Mouse (Mus musculus): ENCODE measurements around the gene Ddah2. TPM values are rescaled to one million over a fixed set of nuclear protein-coding genes. Genes with fewer than 3 reads are reported as not detected.

Ddah2 gene
- polyA plus RNA-seq, 1 experiment from 2014 or later, result 290 TPM

Other genes with a start within 250 kb of the Ddah2 start
- 22.3 and 22.8 TPM in 2 replicates for gene Stk19, start 222.1 kb upstream of the Ddah2 start, polyA plus RNA-seq (2016; fragmentation: Nextera tagmentation; extraction: Ambion mirVana)
- 48.1 and 62.2 TPM in 2 replicates for gene Dxo, start 222.0 kb upstream of the Ddah2 start, polyA plus RNA-seq (2016; fragmentation: Nextera tagmentation; extraction: Ambion mirVana)
- gene Skiv2l, start 208.8 kb upstream of the Ddah2 start, polyA plus RNA-seq (2016; fragmentation: Nextera tagmentation; extraction: Ambion mirVana), result 39.9 and 43.6 TPM in 2 replicates
- 89.6 and 104 TPM in 2 replicates for gene Nelfe, start 208.6 kb upstream of the Ddah2 start, polyA plus RNA-seq (2016; fragmentation: Nextera tagmentation; extraction: Ambion mirVana)
- 1.3 and 11.4 TPM in 2 replicates for gene Cfb, start 196.5 kb upstream of the Ddah2 start, polyA plus RNA-seq (2016; fragmentation: Nextera tagmentation; extraction: Ambion mirVana)
- 2.2 and 4.1 TPM in 2 replicates for gene Zbtb12, start 179.6 kb upstream of the Ddah2 start, polyA plus RNA-seq (2016; fragmentation: Nextera tagmentation; extraction: Ambion mirVana)
- not detected in 2 replicates for gene Gm20547, start 177.0 kb upstream of the Ddah2 start, polyA plus RNA-seq (2016; fragmentation: Nextera tagmentation; extraction: Ambion mirVana)
- gene C2, start 160.8 kb upstream of the Ddah2 start, polyA plus RNA-seq (2016; fragmentation: Nextera tagmentation; extraction: Ambion mirVana), result 0.67 and 1.6 TPM in 2 replicates
- 46.3 and 66.0 TPM in 2 replicates for gene Ehmt2, start 160.6 kb upstream of the Ddah2 start, polyA plus RNA-seq (2016; fragmentation: Nextera tagmentation; extraction: Ambion mirVana)
- gene Slc44a4, start 144.6 kb upstream of the Ddah2 start, polyA plus RNA-seq (2016; fragmentation: Nextera tagmentation; extraction: Ambion mirVana), result 0.10 and 0.41 TPM in 2 replicates
- 21.3 and 25.5 TPM in 2 replicates for gene Neu1, start 127.8 kb upstream of the Ddah2 start, polyA plus RNA-seq (2016; fragmentation: Nextera tagmentation; extraction: Ambion mirVana)
- gene Hspa1b, start 99.8 kb upstream of the Ddah2 start, polyA plus RNA-seq (2016; fragmentation: Nextera tagmentation; extraction: Ambion mirVana), result 0.20 TPM in 1 of 2 replicates, not detected in the other
- gene Gm20481, start 89.1 kb upstream of the Ddah2 start, polyA plus RNA-seq (2016; fragmentation: Nextera tagmentation; extraction: Ambion mirVana), result 0.52 TPM in 1 of 2 replicates, not detected in the other
- 1.8 and 2.4 TPM in 2 replicates for gene Hspa1a, start 86.9 kb upstream of the Ddah2 start, polyA plus RNA-seq (2016; fragmentation: Nextera tagmentation; extraction: Ambion mirVana)
- gene Hspa1l, start 86.3 kb upstream of the Ddah2 start, polyA plus RNA-seq (2016; fragmentation: Nextera tagmentation; extraction: Ambion mirVana), result 1.6 and 1.7 TPM in 2 replicates
- gene Lsm2, start 77.2 kb upstream of the Ddah2 start, polyA plus RNA-seq (2016; fragmentation: Nextera tagmentation; extraction: Ambion mirVana), result 197 and 247 TPM in 2 replicates
- gene Vars, start 58.0 kb upstream of the Ddah2 start, polyA plus RNA-seq (2016; fragmentation: Nextera tagmentation; extraction: Ambion mirVana), result 112 and 166 TPM in 2 replicates
- 0.26 and 0.34 TPM in 2 replicates for gene Vwa7, start 42.5 kb upstream of the Ddah2 start, polyA plus RNA-seq (2016; fragmentation: Nextera tagmentation; extraction: Ambion mirVana)
- 3.3 and 4.0 TPM in 2 replicates for gene Sapcd1, start 31.0 kb upstream of the Ddah2 start, polyA plus RNA-seq (2016; fragmentation: Nextera tagmentation; extraction: Ambion mirVana)
- gene Msh5, start 12.3 kb upstream of the Ddah2 start, polyA plus RNA-seq (2016; fragmentation: Nextera tagmentation; extraction: Ambion mirVana), result 3.9 and 5.4 TPM in 2 replicates
- gene Clic1, start 9.1 kb upstream of the Ddah2 start, polyA plus RNA-seq (2016; fragmentation: Nextera tagmentation; extraction: Ambion mirVana), result 374 and 380 TPM in 2 replicates
- gene Ly6g6c, start 6.4 kb downstream of the Ddah2 start, polyA plus RNA-seq (2016; fragmentation: Nextera tagmentation; extraction: Ambion mirVana), result not detected in 2 replicates
- gene Mpig6b, start 7.1 kb downstream of the Ddah2 start, polyA plus RNA-seq (2016; fragmentation: Nextera tagmentation; extraction: Ambion mirVana), result 0.63 and 1.0 TPM in 2 replicates
- gene Ly6g6e, start 17.9 kb downstream of the Ddah2 start, polyA plus RNA-seq (2016; fragmentation: Nextera tagmentation; extraction: Ambion mirVana), result 0.18 and 0.39 TPM in 2 replicates
- 2.5 and 2.6 TPM in 2 replicates for gene Ly6g6d, start 19.0 kb downstream of the Ddah2 start, polyA plus RNA-seq (2016; fragmentation: Nextera tagmentation; extraction: Ambion mirVana)
- gene Ly6g6f, start 26.6 kb downstream of the Ddah2 start, polyA plus RNA-seq (2016; fragmentation: Nextera tagmentation; extraction: Ambion mirVana), result 0.91 and 1.0 TPM in 2 replicates
- 66.7 and 69.8 TPM in 2 replicates for gene Abhd16a, start 30.2 kb downstream of the Ddah2 start, polyA plus RNA-seq (2016; fragmentation: Nextera tagmentation; extraction: Ambion mirVana)
- gene Ly6g5c, start 49.2 kb downstream of the Ddah2 start, polyA plus RNA-seq (2016; fragmentation: Nextera tagmentation; extraction: Ambion mirVana), result not detected in 2 replicates
- 0.73 and 0.99 TPM in 2 replicates for gene Ly6g5b, start 56.4 kb downstream of the Ddah2 start, polyA plus RNA-seq (2016; fragmentation: Nextera tagmentation; extraction: Ambion mirVana)
- gene Gpank1, start 62.4 kb downstream of the Ddah2 start, polyA plus RNA-seq (2016; fragmentation: Nextera tagmentation; extraction: Ambion mirVana), result 17.1 and 24.5 TPM in 2 replicates
- 220 and 246 TPM in 2 replicates for gene Csnk2b, start 63.0 kb downstream of the Ddah2 start, polyA plus RNA-seq (2016; fragmentation: Nextera tagmentation; extraction: Ambion mirVana)
- gene D17H6S53E, start 67.3 kb downstream of the Ddah2 start, polyA plus RNA-seq (2016; fragmentation: Nextera tagmentation; extraction: Ambion mirVana), result 7.4 and 11.5 TPM in 2 replicates
- gene Apom, start 73.0 kb downstream of the Ddah2 start, polyA plus RNA-seq (2016; fragmentation: Nextera tagmentation; extraction: Ambion mirVana), result 3.0 and 72.5 TPM in 2 replicates
- 51.4 and 65.5 TPM in 2 replicates for gene Bag6, start 76.1 kb downstream of the Ddah2 start, polyA plus RNA-seq (2016; fragmentation: Nextera tagmentation; extraction: Ambion mirVana)
- 137 and 161 TPM in 2 replicates for gene Prrc2a, start 105.9 kb downstream of the Ddah2 start, polyA plus RNA-seq (2016; fragmentation: Nextera tagmentation; extraction: Ambion mirVana)
- 0.85 and 2.1 TPM in 2 replicates for gene Aif1, start 117.0 kb downstream of the Ddah2 start, polyA plus RNA-seq (2016; fragmentation: Nextera tagmentation; extraction: Ambion mirVana)
- 1.5 and 2.2 TPM in 2 replicates for gene Lst1, start 129.4 kb downstream of the Ddah2 start, polyA plus RNA-seq (2016; fragmentation: Nextera tagmentation; extraction: Ambion mirVana)
- 0.15 TPM in 1 of 2 replicates, not detected in the other for gene Ltb, start 135.4 kb downstream of the Ddah2 start, polyA plus RNA-seq (2016; fragmentation: Nextera tagmentation; extraction: Ambion mirVana)
- 0.15 TPM in 1 of 2 replicates, not detected in the other for gene Tnf, start 143.0 kb downstream of the Ddah2 start, polyA plus RNA-seq (2016; fragmentation: Nextera tagmentation; extraction: Ambion mirVana)
- gene Lta, start 146.3 kb downstream of the Ddah2 start, polyA plus RNA-seq (2016; fragmentation: Nextera tagmentation; extraction: Ambion mirVana), result not detected in 2 replicates
- gene Gm16181, start 161.8 kb downstream of the Ddah2 start, polyA plus RNA-seq (2016; fragmentation: Nextera tagmentation; extraction: Ambion mirVana), result 0.30 TPM in 1 of 2 replicates, not detected in the other
- gene Atp6v1g2, start 174.6 kb downstream of the Ddah2 start, polyA plus RNA-seq (2016; fragmentation: Nextera tagmentation; extraction: Ambion mirVana), result 6.5 and 10.1 TPM in 2 replicates
- gene Nfkbil1, start 176.8 kb downstream of the Ddah2 start, polyA plus RNA-seq (2016; fragmentation: Nextera tagmentation; extraction: Ambion mirVana), result 8.4 and 10.4 TPM in 2 replicates
- 367 and 489 TPM in 2 replicates for gene Ddx39b, start 182.7 kb downstream of the Ddah2 start, polyA plus RNA-seq (2016; fragmentation: Nextera tagmentation; extraction: Ambion mirVana)
- 22.5 and 25.0 TPM in 2 replicates for gene H2-D1, start 203.7 kb downstream of the Ddah2 start, polyA plus RNA-seq (2016; fragmentation: Nextera tagmentation; extraction: Ambion mirVana)

Measured in heart, embryonic 10.5 days (tissue).